Mouse (Mus musculus): ENCODE data around the gene Ndnf. TPM values are rescaled to one million over a fixed set of nuclear protein-coding genes. Genes with fewer than 3 reads are reported as not detected.

The Ndnf gene
- polyA plus RNA-seq, 1 experiment = 8.2 TPM

- 12% methylated on average over 4 of the region's 4 CpGs for WGBS
- no peak overlapping the region for H3K27ac ChIP-seq (ENCODE audit: insufficient read depth, low read length)
- no peaks in the 10 kb centered on the region for H3K4me1 ChIP-seq (ENCODE audit: control insufficient read depth, insufficient read depth, low read length)
- H3K4me3 ChIP-seq (replicated peaks; ENCODE audit: insufficient read depth, low read depth, low read length) = no peak overlapping the region
- TF ChIP-seq CTCF (IDR thresholded peaks at IDR 0.05; ENCODE audit: borderline replicate concordance, insufficient read depth, low read depth, low read length) (no peak; the same call in 1 of the 2 replicates), POLR2A (IDR thresholded peaks at IDR 0.05; ENCODE audit: borderline replicate concordance, insufficient read depth, low read length) (no peak)
- DNase-seq = peak in 1 of 2 experiments; percentile 4
- no peaks in the 10 kb centered on the region for H3K27me3 ChIP-seq (ENCODE audit: control insufficient read depth, insufficient read depth, low read length)
These were observed 20.0 kb upstream of the Ndnf start for GRCm38 (mm10) chr6:65651376-65651775.

- no peak for DNase-seq
- TF ChIP-seq CTCF (IDR thresholded peaks at IDR 0.05; ENCODE audit: borderline replicate concordance, insufficient read depth, low read depth, low read length) (no peak), POLR2A (IDR thresholded peaks at IDR 0.05; ENCODE audit: borderline replicate concordance, insufficient read depth, low read length) (no peak)
- Histone ChIP-seq H3K27ac (ENCODE audit: insufficient read depth, low read length) (no peak overlapping the region), H3K4me1 (ENCODE audit: control insufficient read depth, insufficient read depth, low read length) (no peaks in the 10 kb centered on the region), H3K4me3 (replicated peaks; ENCODE audit: insufficient read depth, low read depth, low read length) (no peak overlapping the region), H3K27me3 (ENCODE audit: control insufficient read depth, insufficient read depth, low read length) (no peaks in the 10 kb centered on the region)
- WGBS = 84% methylated on average over 4 of the region's 4 CpGs
These were observed 10.1 kb upstream of the Ndnf start for GRCm38 (mm10) chr6:65661272-65661671.

- Histone ChIP-seq H3K4me3 (replicated peaks; ENCODE audit: insufficient read depth, low read depth, low read length) (no peak overlapping the region), H3K27me3 (ENCODE audit: control insufficient read depth, insufficient read depth, low read length) (no peaks in the 10 kb centered on the region), H3K4me1 (ENCODE audit: control insufficient read depth, insufficient read depth, low read length) (no peaks in the 10 kb centered on the region), H3K27ac (ENCODE audit: insufficient read depth, low read length) (no peak overlapping the region)
- 57% methylated on average over 2 of the region's 2 CpGs for WGBS
- no peak for DNase-seq
- TF ChIP-seq CTCF (IDR thresholded peaks at IDR 0.05; ENCODE audit: borderline replicate concordance, insufficient read depth, low read depth, low read length) = no peak
- TF ChIP-seq POLR2A (IDR thresholded peaks at IDR 0.05; ENCODE audit: borderline replicate concordance, insufficient read depth, low read length) = no peak
These were observed 9.3 kb upstream of the Ndnf start for GRCm38 (mm10) chr6:65662050-65662449.

GRCm38 (mm10) chr6:65663990-65664389 is 7.4 kb upstream of the Ndnf start:
- TF ChIP-seq CTCF (IDR thresholded peaks at IDR 0.05; ENCODE audit: borderline replicate concordance, insufficient read depth, low read depth, low read length) (no peak), POLR2A (IDR thresholded peaks at IDR 0.05; ENCODE audit: borderline replicate concordance, insufficient read depth, low read length) (no peak)
- H3K4me1 ChIP-seq (ENCODE audit: control insufficient read depth, insufficient read depth, low read length) = no peaks in the 10 kb centered on the region
- no peaks in the 10 kb centered on the region for H3K27me3 ChIP-seq (ENCODE audit: control insufficient read depth, insufficient read depth, low read length)
- H3K27ac ChIP-seq (ENCODE audit: insufficient read depth, low read length) = no peak overlapping the region
- DNase-seq = no peak
- no peak overlapping the region for H3K4me3 ChIP-seq (replicated peaks; ENCODE audit: insufficient read depth, low read depth, low read length)
- 80% methylated on average over 6 of the region's 6 CpGs for WGBS

- H3K4me1 ChIP-seq (ENCODE audit: control insufficient read depth, insufficient read depth, low read length) = no peaks in the 10 kb centered on the region
- WGBS = 89% methylated on average over 3 of the region's 3 CpGs
- H3K27ac ChIP-seq (ENCODE audit: insufficient read depth, low read length) = no peak overlapping the region
- TF ChIP-seq POLR2A (IDR thresholded peaks at IDR 0.05; ENCODE audit: borderline replicate concordance, insufficient read depth, low read length) (no peak), CTCF (IDR thresholded peaks at IDR 0.05; ENCODE audit: borderline replicate concordance, insufficient read depth, low read depth, low read length) (no peak)
- no peak for DNase-seq
- H3K27me3 ChIP-seq (ENCODE audit: control insufficient read depth, insufficient read depth, low read length) = no peaks in the 10 kb centered on the region
- H3K4me3 ChIP-seq (replicated peaks; ENCODE audit: insufficient read depth, low read depth, low read length) = no peak overlapping the region
These were observed 5.1 kb upstream of the Ndnf start for GRCm38 (mm10) chr6:65666295-65666694.

GRCm38 (mm10) chr6:65669971-65670370 is 1.4 kb upstream of the Ndnf start:
- H3K4me3 ChIP-seq (replicated peaks; ENCODE audit: insufficient read depth, low read depth, low read length) = no peak overlapping the region
- peaks cover 5% of the 10 kb centered on the region; the same call in 1 of the 2 replicates for H3K27me3 ChIP-seq (ENCODE audit: control insufficient read depth, insufficient read depth, low read length)
- 84% methylated on average over 2 of the region's 2 CpGs for WGBS
- no peak for DNase-seq
- H3K4me1 ChIP-seq (ENCODE audit: control insufficient read depth, insufficient read depth, low read length) = peaks cover 4% of the 10 kb centered on the region; the same call in 1 of the 2 replicates
- TF ChIP-seq POLR2A (IDR thresholded peaks at IDR 0.05; ENCODE audit: borderline replicate concordance, insufficient read depth, low read length) = no peak
- H3K27ac ChIP-seq (ENCODE audit: insufficient read depth, low read length) = no peak overlapping the region

GRCm38 (mm10) chr6:65670981-65671411 is 394 bp upstream of the Ndnf start:
- Histone ChIP-seq H3K27ac (ENCODE audit: insufficient read depth, low read length) (no peak overlapping the region), H3K4me1 (ENCODE audit: control insufficient read depth, insufficient read depth, low read length) (peaks cover 4% of the 10 kb centered on the region; the same call in 1 of the 2 replicates), H3K4me3 (replicated peaks; ENCODE audit: insufficient read depth, low read depth, low read length) (peak overlapping the region; percentile 47), H3K27me3 (ENCODE audit: control insufficient read depth, insufficient read depth, low read length) (peaks cover 5% of the 10 kb centered on the region; the same call in 1 of the 2 replicates)
- 25% methylated on average over 20 of the region's 21 CpGs for WGBS
- peak in 1 of 2 experiments; percentile 6 for DNase-seq
- no peak for TF ChIP-seq POLR2A (IDR thresholded peaks at IDR 0.05; ENCODE audit: borderline replicate concordance, insufficient read depth, low read length)
- no peak for TF ChIP-seq CTCF (IDR thresholded peaks at IDR 0.05; ENCODE audit: borderline replicate concordance, insufficient read depth, low read depth, low read length)

GRCm38 (mm10) chr6:65672131-65673031 is 991 bp downstream of the Ndnf start:
- no peak for TF ChIP-seq CTCF (IDR thresholded peaks at IDR 0.05; ENCODE audit: borderline replicate concordance, insufficient read depth, low read depth, low read length)
- TF ChIP-seq POLR2A (IDR thresholded peaks at IDR 0.05; ENCODE audit: borderline replicate concordance, insufficient read depth, low read length) = no peak
- DNase-seq = peak; percentile 19 to 37
- Histone ChIP-seq H3K27ac (ENCODE audit: insufficient read depth, low read length) (no peak overlapping the region), H3K4me3 (replicated peaks; ENCODE audit: insufficient read depth, low read depth, low read length) (peak overlapping the region; percentile 52), H3K27me3 (ENCODE audit: control insufficient read depth, insufficient read depth, low read length) (peaks cover 5% of the 10 kb centered on the region; the same call in 1 of the 2 replicates), H3K4me1 (ENCODE audit: control insufficient read depth, insufficient read depth, low read length) (peaks cover 4% of the 10 kb centered on the region; the same call in 1 of the 2 replicates)
- 1% methylated on average over 57 of the region's 57 CpGs for WGBS

Data from cerebellum, adult 2 months (tissue).